Mouse (Mus musculus): ENCODE measurements around the gene Mrpl10. TPM values are rescaled to one million over a fixed set of nuclear protein-coding genes. Genes with fewer than 3 reads are reported as not detected.

Mrpl10 gene
- total and polyA plus RNA-seq, 3 experiments, result 104 to 132 (median 119) TPM

DNA sequence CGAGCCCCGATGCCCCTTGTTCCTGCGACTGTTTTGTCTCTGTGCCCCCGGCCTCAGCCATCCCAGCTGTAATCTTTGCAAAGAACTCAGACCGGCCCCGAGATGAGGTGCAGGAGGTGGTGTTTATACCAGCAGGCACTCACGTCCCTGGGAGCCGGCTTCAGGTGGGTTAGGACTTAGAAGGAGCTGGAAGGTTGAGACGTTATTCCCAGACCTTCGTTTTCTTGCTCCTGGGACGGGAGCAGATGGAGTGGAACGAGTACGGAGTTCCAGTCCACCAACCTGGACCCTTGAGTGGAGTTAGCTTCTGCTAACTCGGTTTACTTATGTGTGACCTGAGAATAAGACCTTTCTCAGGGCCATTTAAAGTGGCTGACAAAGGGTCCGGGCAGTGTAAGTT is 10.9 kb upstream of the Mrpl10 start:
- H3K36me3 ChIP-seq (replicated peaks in 1 of 2; ENCODE audit: control insufficient read depth in 1 of 2, insufficient read depth in 1 of 2, low read length in 1 of 2), result peaks cover 19 to 44% of the 10 kb centered on the region in 2 experiments
- H3K79me2 ChIP-seq (replicated peaks; ENCODE audit: control insufficient read depth, extremely low read depth, insufficient read depth, poor library complexity, severe bottlenecking), result no peaks in the 10 kb centered on the region
- no peak overlapping the region for H3K27ac ChIP-seq (ENCODE audit: insufficient read depth, low read depth)
- H3K9ac ChIP-seq (ENCODE audit: insufficient read depth, low read depth), result peak overlapping the region; percentile 66
- in situ Hi-C loops (cut with MboI; ENCODE audit: low pct_ligation_motif_present, low pct_unique_long_range_greater_than_20kb, low sequenced_read_pairs) (no loop called here), dilution Hi-C loops (cut with MboI; ENCODE audit: extremely low pct_ligation_motif_present, extremely low pct_unique_long_range_greater_than_20kb, low sequenced_read_pairs) (no loop called here)
- H3K4me3 ChIP-seq (replicated peaks in 1 of 3; ENCODE audit: low read depth in 2 of 3, low read length in 2 of 3, poor library complexity in 1 of 3), result peak overlapping the region; percentile 60 to 87 (median 66)
- DNase-seq (ENCODE audit: extremely low read depth), result no peak
- no peaks in the 10 kb centered on the region for H3K27me3 ChIP-seq (replicated peaks)
- H3K9me3 ChIP-seq (replicated peaks; ENCODE audit: low read length), result no peaks in the 10 kb centered on the region
- TF ChIP-seq POLR2AphosphoS2 (IDR thresholded peaks at IDR 0.05; ENCODE audit: low read depth, low read length) (no peak), MXI1 (IDR thresholded peaks at IDR 0.05; ENCODE audit: low read depth, low read length) (no peak), CHD2 (IDR thresholded peaks at IDR 0.05; ENCODE audit: low read length) (no peak), GABPA (IDR thresholded peaks at IDR 0.05; ENCODE audit: insufficient replicate concordance, low read depth, low read length) (no peak)
- H3K4me2 ChIP-seq (ENCODE audit: insufficient read depth, low read depth, poor library complexity, severe bottlenecking), result peak overlapping the region; percentile 77
- H3K4me1 ChIP-seq (ENCODE audit: control insufficient read depth in 1 of 2, insufficient read depth in 2 of 2), result peaks cover 3 to 24% of the 10 kb centered on the region in 2 experiments; a peak in 2 of 4 replicates

DNA sequence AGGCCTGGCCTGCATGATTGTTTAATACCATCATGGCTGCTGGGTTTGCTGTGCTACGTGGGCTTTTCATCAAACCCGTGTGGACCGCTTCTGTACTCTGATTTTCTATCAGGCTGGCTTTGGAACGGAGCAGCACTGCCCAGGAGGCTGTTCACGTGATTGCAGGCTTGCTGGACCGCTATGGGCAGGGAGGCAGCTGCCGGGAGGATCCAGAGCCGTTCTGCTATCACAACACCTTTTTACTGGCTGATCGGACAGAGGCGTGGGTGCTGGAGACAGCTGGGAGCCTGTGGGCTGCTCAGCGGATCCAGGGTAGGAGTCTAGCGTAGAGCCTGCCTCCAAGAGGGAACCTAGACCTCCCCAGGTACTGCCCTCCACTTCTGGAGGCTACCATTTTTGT is 9.4 kb upstream of the Mrpl10 start:
- dilution Hi-C loops (cut with MboI; ENCODE audit: extremely low pct_ligation_motif_present, extremely low pct_unique_long_range_greater_than_20kb, low sequenced_read_pairs) (no loop called here), in situ Hi-C loops (cut with MboI; ENCODE audit: low pct_ligation_motif_present, low pct_unique_long_range_greater_than_20kb, low sequenced_read_pairs) (no loop called here)
- Histone ChIP-seq H3K4me3 (replicated peaks in 1 of 3; ENCODE audit: low read depth in 2 of 3, low read length in 2 of 3, poor library complexity in 1 of 3) (no peak overlapping the region), H3K9ac (ENCODE audit: insufficient read depth, low read depth) (no peak overlapping the region), H3K27me3 (replicated peaks) (no peaks in the 10 kb centered on the region), H3K4me1 (ENCODE audit: control insufficient read depth in 1 of 2, insufficient read depth in 2 of 2) (peaks cover 3 to 18% of the 10 kb centered on the region in 2 experiments; a peak in 2 of 4 replicates), H3K9me3 (replicated peaks; ENCODE audit: low read length) (no peaks in the 10 kb centered on the region), H3K27ac (ENCODE audit: insufficient read depth, low read depth) (no peak overlapping the region), H3K79me2 (replicated peaks; ENCODE audit: control insufficient read depth, extremely low read depth, insufficient read depth, poor library complexity, severe bottlenecking) (no peaks in the 10 kb centered on the region), H3K36me3 (replicated peaks in 1 of 2; ENCODE audit: control insufficient read depth in 1 of 2, insufficient read depth in 1 of 2, low read length in 1 of 2) (peaks cover 19 to 57% of the 10 kb centered on the region in 2 experiments), H3K4me2 (ENCODE audit: insufficient read depth, low read depth, poor library complexity, severe bottlenecking) (no peak overlapping the region)
- TF ChIP-seq UBTF (IDR thresholded peaks at IDR 0.05; ENCODE audit: low read depth, low read length), result no peak
- TF ChIP-seq IRF4 (IDR thresholded peaks at IDR 0.05; ENCODE audit: low read depth, low read length), result no peak
- TF ChIP-seq USF2 (conservative IDR thresholded peaks at IDR 0.05; ENCODE audit: low read depth, low read length), result no peak
- TF ChIP-seq CTCF (conservative IDR thresholded peaks at IDR 0.05 in 1 of 2, IDR thresholded peaks at IDR 0.05 in 1 of 2; ENCODE audit: low read depth in 2 of 2, low read length in 2 of 2), result no peak
- TF ChIP-seq POLR2A (IDR thresholded peaks at IDR 0.05; ENCODE audit: low read depth, low read length), result no peak
- DNase-seq (ENCODE audit: extremely low read depth), result no peak

DNA sequence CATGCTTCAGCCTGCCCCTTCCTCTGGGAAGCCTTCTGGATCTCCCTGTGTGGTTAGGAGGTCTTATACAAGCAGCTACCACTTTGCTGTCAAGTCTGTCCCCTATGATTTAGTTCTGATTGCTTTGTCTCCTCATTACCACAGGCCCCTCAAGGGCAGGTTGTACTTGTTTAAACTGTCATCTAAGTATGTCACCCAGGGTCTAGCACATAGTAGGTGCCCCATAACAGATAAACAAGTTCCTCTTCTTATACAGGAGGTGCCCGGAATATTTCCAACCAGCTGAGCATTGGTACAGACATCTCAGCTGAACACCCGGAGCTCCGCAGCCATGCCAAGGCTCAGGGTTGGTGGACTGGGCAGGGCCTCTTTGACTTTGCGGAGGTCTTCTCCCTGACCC is 8.9 kb upstream of the Mrpl10 start:
- peaks cover 19 to 58% of the 10 kb centered on the region in 2 experiments for H3K36me3 ChIP-seq (replicated peaks in 1 of 2; ENCODE audit: control insufficient read depth in 1 of 2, insufficient read depth in 1 of 2, low read length in 1 of 2)
- dilution Hi-C loops (cut with MboI; ENCODE audit: extremely low pct_ligation_motif_present, extremely low pct_unique_long_range_greater_than_20kb, low sequenced_read_pairs) (no loop called here), in situ Hi-C loops (cut with MboI; ENCODE audit: low pct_ligation_motif_present, low pct_unique_long_range_greater_than_20kb, low sequenced_read_pairs) (no loop called here)
- H3K9ac ChIP-seq (ENCODE audit: insufficient read depth, low read depth), result no peak overlapping the region
- H3K27ac ChIP-seq (ENCODE audit: insufficient read depth, low read depth), result no peak overlapping the region
- H3K79me2 ChIP-seq (replicated peaks; ENCODE audit: control insufficient read depth, extremely low read depth, insufficient read depth, poor library complexity, severe bottlenecking), result no peaks in the 10 kb centered on the region
- no peak overlapping the region for H3K4me2 ChIP-seq (ENCODE audit: insufficient read depth, low read depth, poor library complexity, severe bottlenecking)
- peaks cover 3 to 18% of the 10 kb centered on the region in 2 experiments; a peak in 2 of 4 replicates for H3K4me1 ChIP-seq (ENCODE audit: control insufficient read depth in 1 of 2, insufficient read depth in 2 of 2)
- TF ChIP-seq ELF1 (IDR thresholded peaks at IDR 0.05; ENCODE audit: low read depth, low read length) (no peak), TBP (conservative IDR thresholded peaks at IDR 0.05; ENCODE audit: low read depth, low read length) (no peak), ZKSCAN1 (IDR thresholded peaks at IDR 0.05; ENCODE audit: borderline replicate concordance, low read depth, low read length) (no peak), IRF4 (IDR thresholded peaks at IDR 0.05; ENCODE audit: low read depth, low read length) (no peak), USF2 (conservative IDR thresholded peaks at IDR 0.05; ENCODE audit: low read depth, low read length) (no peak), RAD21 (IDR thresholded peaks at IDR 0.05; ENCODE audit: low read depth, low read length) (no peak), ZMIZ1 (IDR thresholded peaks at IDR 0.05; ENCODE audit: low read depth, low read length) (no peak), MXI1 (IDR thresholded peaks at IDR 0.05; ENCODE audit: low read depth, low read length) (no peak), E2F4 (IDR thresholded peaks at IDR 0.05; ENCODE audit: insufficient replicate concordance, low read depth, low read length) (no peak)
- no peaks in the 10 kb centered on the region for H3K9me3 ChIP-seq (replicated peaks; ENCODE audit: low read length)
- H3K27me3 ChIP-seq (replicated peaks), result no peaks in the 10 kb centered on the region
- H3K4me3 ChIP-seq (replicated peaks in 1 of 3; ENCODE audit: low read depth in 2 of 3, low read length in 2 of 3, poor library complexity in 1 of 3), result no peak overlapping the region
- DNase-seq (ENCODE audit: extremely low read depth), result no peak
